Mouse (Mus musculus): ENCODE data around the gene Tmco1. TPM values are rescaled to one million over a fixed set of nuclear protein-coding genes. Genes with fewer than 3 reads are reported as not detected.

Gene Tmco1
- polyA plus RNA-seq, 1 experiment from 2014 or later: 65.4 TPM

GRCm38 (mm10) chr1:167280061-167280460 lies 28.1 kb upstream of the Tmco1 start:
- H3K36me3 ChIP-seq (ENCODE audit: control insufficient read depth, insufficient read depth, low read length): no peaks in the 10 kb centered on the region
- no peak for ATAC-seq (ENCODE audit: low FRiP score, low TSS enrichment)
- no peak overlapping the region for H3K27ac ChIP-seq (replicated peaks; ENCODE audit: low read depth, low read length)

GRCm38 (mm10) chr1:167282112-167282511 lies 26.1 kb upstream of the Tmco1 start:
- WGBS: 42% methylated on average over 3 of the region's 3 CpGs
- H3K4me3 ChIP-seq (replicated peaks; ENCODE audit: low read depth, low read length): peak overlapping the region; percentile 95; the same call in 1 of the 2 replicates
- H3K36me3 ChIP-seq (ENCODE audit: control insufficient read depth, insufficient read depth, low read length): no peaks in the 10 kb centered on the region
- no peak overlapping the region; the same call in 1 of the 2 replicates for H3K9ac ChIP-seq (replicated peaks; ENCODE audit: low read length)
- H3K4me2 ChIP-seq (ENCODE audit: low read length): peak overlapping the region; percentile 75
- H3K9me3 ChIP-seq (ENCODE audit: control insufficient read depth, low read length): no peaks in the 10 kb centered on the region
- no peak for DNase-seq
- H3K27ac ChIP-seq (replicated peaks; ENCODE audit: low read depth, low read length): no peak overlapping the region
- ATAC-seq (ENCODE audit: low FRiP score, low TSS enrichment): no peak
- no peaks in the 10 kb centered on the region for H3K27me3 ChIP-seq (ENCODE audit: control insufficient read depth, insufficient read depth, low read length)
- peaks cover 20% of the 10 kb centered on the region for H3K4me1 ChIP-seq (ENCODE audit: control insufficient read depth, insufficient read depth, low read length)

More at GRCm38 (mm10) chr1:167280061-167280460, 28.1 kb upstream of the Tmco1 start:
- H3K4me2 ChIP-seq (ENCODE audit: low read length): no peak overlapping the region
- no peak overlapping the region for H3K4me3 ChIP-seq (replicated peaks; ENCODE audit: low read depth, low read length)
- H3K9me3 ChIP-seq (ENCODE audit: control insufficient read depth, low read length): no peaks in the 10 kb centered on the region
- H3K27me3 ChIP-seq (ENCODE audit: control insufficient read depth, insufficient read depth, low read length): no peaks in the 10 kb centered on the region
- peaks cover 15% of the 10 kb centered on the region for H3K4me1 ChIP-seq (ENCODE audit: control insufficient read depth, insufficient read depth, low read length)
- H3K9ac ChIP-seq (replicated peaks; ENCODE audit: low read length): no peak overlapping the region
- WGBS: 90% methylated on average over 10 of the region's 10 CpGs
- no peak for DNase-seq

GRCm38 (mm10) chr1:167282768-167283167 lies 25.4 kb upstream of the Tmco1 start:
- 49% methylated on average over 5 of the region's 5 CpGs for WGBS
- Histone ChIP-seq H3K9ac (replicated peaks; ENCODE audit: low read length) (peak overlapping the region; percentile 93; the same call in 1 of the 2 replicates), H3K4me2 (ENCODE audit: low read length) (peak overlapping the region; percentile 75), H3K4me3 (replicated peaks; ENCODE audit: low read depth, low read length) (peak overlapping the region; percentile 95), H3K9me3 (ENCODE audit: control insufficient read depth, low read length) (no peaks in the 10 kb centered on the region), H3K4me1 (ENCODE audit: control insufficient read depth, insufficient read depth, low read length) (peaks cover 20% of the 10 kb centered on the region), H3K27ac (replicated peaks; ENCODE audit: low read depth, low read length) (no peak overlapping the region), H3K36me3 (ENCODE audit: control insufficient read depth, insufficient read depth, low read length) (no peaks in the 10 kb centered on the region), H3K27me3 (ENCODE audit: control insufficient read depth, insufficient read depth, low read length) (no peaks in the 10 kb centered on the region)
- no peak for ATAC-seq (ENCODE audit: low FRiP score, low TSS enrichment)
- DNase-seq: no peak

- H3K27me3 ChIP-seq (ENCODE audit: control insufficient read depth, insufficient read depth, low read length): no peaks in the 10 kb centered on the region
- DNase-seq: peak; percentile 83
- no peaks in the 10 kb centered on the region for H3K9me3 ChIP-seq (ENCODE audit: control insufficient read depth, low read length)
- H3K27ac ChIP-seq (replicated peaks; ENCODE audit: low read depth, low read length): peak overlapping the region; percentile 98
- peak overlapping the region; percentile 95 for H3K4me3 ChIP-seq (replicated peaks; ENCODE audit: low read depth, low read length)
- under 1% methylated on average over 44 of the region's 44 CpGs for WGBS
- H3K36me3 ChIP-seq (ENCODE audit: control insufficient read depth, insufficient read depth, low read length): no peaks in the 10 kb centered on the region
- peaks cover 20% of the 10 kb centered on the region for H3K4me1 ChIP-seq (ENCODE audit: control insufficient read depth, insufficient read depth, low read length)
- H3K9ac ChIP-seq (replicated peaks; ENCODE audit: low read length): peak overlapping the region; percentile 93
- H3K4me2 ChIP-seq (ENCODE audit: low read length): peak overlapping the region; percentile 75
- peak; percentile 14; the same call in 1 of the 2 replicates for ATAC-seq (ENCODE audit: low FRiP score, low TSS enrichment)
These were observed 24.5 kb upstream of the Tmco1 start for GRCm38 (mm10) chr1:167283441-167284257.

- ATAC-seq (ENCODE audit: low FRiP score, low TSS enrichment): peak; percentile 51
- no peaks in the 10 kb centered on the region for H3K36me3 ChIP-seq (ENCODE audit: control insufficient read depth, insufficient read depth, low read length)
These were observed 23.8 kb upstream of the Tmco1 start for GRCm38 (mm10) chr1:167284258-167284836.

GRCm38 (mm10) chr1:167284837-167285319 lies 23.3 kb upstream of the Tmco1 start:
- Histone ChIP-seq H3K27ac (replicated peaks; ENCODE audit: low read depth, low read length) (peak overlapping the region; percentile 98), H3K4me1 (ENCODE audit: control insufficient read depth, insufficient read depth, low read length) (peaks cover 29% of the 10 kb centered on the region), H3K9me3 (ENCODE audit: control insufficient read depth, low read length) (no peaks in the 10 kb centered on the region), H3K4me3 (replicated peaks; ENCODE audit: low read depth, low read length) (peak overlapping the region; percentile 95), H3K36me3 (ENCODE audit: control insufficient read depth, insufficient read depth, low read length) (no peaks in the 10 kb centered on the region), H3K9ac (replicated peaks; ENCODE audit: low read length) (peak overlapping the region; percentile 93), H3K4me2 (ENCODE audit: low read length) (peak overlapping the region; percentile 75), H3K27me3 (ENCODE audit: control insufficient read depth, insufficient read depth, low read length) (no peaks in the 10 kb centered on the region)
- peak; percentile 92 for DNase-seq
- ATAC-seq (ENCODE audit: low FRiP score, low TSS enrichment): peak; percentile 91
- 0% methylated on average over 51 of the region's 51 CpGs for WGBS

More at GRCm38 (mm10) chr1:167284258-167284836, 23.8 kb upstream of the Tmco1 start:
- Histone ChIP-seq H3K4me1 (ENCODE audit: control insufficient read depth, insufficient read depth, low read length) (peaks cover 24% of the 10 kb centered on the region), H3K4me3 (replicated peaks; ENCODE audit: low read depth, low read length) (peak overlapping the region; percentile 95), H3K9ac (replicated peaks; ENCODE audit: low read length) (peak overlapping the region; percentile 93), H3K4me2 (ENCODE audit: low read length) (peak overlapping the region; percentile 75), H3K27me3 (ENCODE audit: control insufficient read depth, insufficient read depth, low read length) (no peaks in the 10 kb centered on the region), H3K9me3 (ENCODE audit: control insufficient read depth, low read length) (no peaks in the 10 kb centered on the region), H3K27ac (replicated peaks; ENCODE audit: low read depth, low read length) (peak overlapping the region; percentile 98)
- under 1% methylated on average over 73 of the region's 73 CpGs for WGBS
- DNase-seq: peak; percentile 88

GRCm38 (mm10) chr1:167285320-167285355 lies 23.0 kb upstream of the Tmco1 start, which contains the start of gene Uck2:
TSS of gene Uck2 (minus strand) at chr1:167285320.
- Histone ChIP-seq H3K27me3 (ENCODE audit: control insufficient read depth, insufficient read depth, low read length) (no peaks in the 10 kb centered on the region), H3K4me1 (ENCODE audit: control insufficient read depth, insufficient read depth, low read length) (peaks cover 31% of the 10 kb centered on the region), H3K9ac (replicated peaks; ENCODE audit: low read length) (peak within 1 kb of the TSS; percentile 93), H3K4me2 (ENCODE audit: low read length) (peak within 1 kb of the TSS; percentile 75), H3K9me3 (ENCODE audit: control insufficient read depth, low read length) (no peaks in the 10 kb centered on the region), H3K4me3 (replicated peaks; ENCODE audit: low read depth, low read length) (peak within 1 kb of the TSS; percentile 95), H3K36me3 (ENCODE audit: control insufficient read depth, insufficient read depth, low read length) (no peaks in the 10 kb centered on the region), H3K27ac (replicated peaks; ENCODE audit: low read depth, low read length) (peak within 1 kb of the TSS; percentile 98)
- DNase-seq (no peak), ATAC-seq (ENCODE audit: low FRiP score, low TSS enrichment) (no peak)
- WGBS: 0% methylated on average over 2 of the region's 2 CpGs

- Histone ChIP-seq H3K27me3 (ENCODE audit: control insufficient read depth, insufficient read depth, low read length) (no peaks in the 10 kb centered on the region), H3K27ac (replicated peaks; ENCODE audit: low read depth, low read length) (peak overlapping the region; percentile 98), H3K4me3 (replicated peaks; ENCODE audit: low read depth, low read length) (peak overlapping the region; percentile 95), H3K9me3 (ENCODE audit: control insufficient read depth, low read length) (no peaks in the 10 kb centered on the region), H3K4me1 (ENCODE audit: control insufficient read depth, insufficient read depth, low read length) (peaks cover 31% of the 10 kb centered on the region), H3K4me2 (ENCODE audit: low read length) (peak overlapping the region; percentile 75), H3K36me3 (ENCODE audit: control insufficient read depth, insufficient read depth, low read length) (no peaks in the 10 kb centered on the region), H3K9ac (replicated peaks; ENCODE audit: low read length) (peak overlapping the region; percentile 93)
- DNase-seq (no peak), ATAC-seq (ENCODE audit: low FRiP score, low TSS enrichment) (no peak)
- 1% methylated on average over 8 of the region's 8 CpGs for WGBS
These were observed 22.8 kb upstream of the Tmco1 start for GRCm38 (mm10) chr1:167285356-167285755.

- H3K27ac ChIP-seq (replicated peaks; ENCODE audit: low read depth, low read length): no peak overlapping the region
- ATAC-seq (ENCODE audit: low FRiP score, low TSS enrichment) (no peak), DNase-seq (no peak)
- no peak overlapping the region for H3K4me2 ChIP-seq (ENCODE audit: low read length)
- no peaks in the 10 kb centered on the region for H3K9me3 ChIP-seq (ENCODE audit: control insufficient read depth, low read length)
- H3K4me3 ChIP-seq (replicated peaks; ENCODE audit: low read depth, low read length): no peak overlapping the region
- no peaks in the 10 kb centered on the region for H3K36me3 ChIP-seq (ENCODE audit: control insufficient read depth, insufficient read depth, low read length)
- H3K9ac ChIP-seq (replicated peaks; ENCODE audit: low read length): no peak overlapping the region
- no peaks in the 10 kb centered on the region for H3K27me3 ChIP-seq (ENCODE audit: control insufficient read depth, insufficient read depth, low read length)
- WGBS: 90% methylated on average over 5 of the region's 5 CpGs
- H3K4me1 ChIP-seq (ENCODE audit: control insufficient read depth, insufficient read depth, low read length): peaks cover 26% of the 10 kb centered on the region
These were observed 21.0 kb upstream of the Tmco1 start for GRCm38 (mm10) chr1:167287156-167287555.

Measured in midbrain, embryonic 14.5 days (tissue).